Mouse (Mus musculus) MN1 (cell line): ENCODE data around the gene Adipor1.

Source experiments
- DNase-seq: peaks from one replicate; pipeline ENCODE4 v3.0.0-alpha.2; 2016; ENCODE audit warnings: low spot score

The Adipor1 gene

DNA sequence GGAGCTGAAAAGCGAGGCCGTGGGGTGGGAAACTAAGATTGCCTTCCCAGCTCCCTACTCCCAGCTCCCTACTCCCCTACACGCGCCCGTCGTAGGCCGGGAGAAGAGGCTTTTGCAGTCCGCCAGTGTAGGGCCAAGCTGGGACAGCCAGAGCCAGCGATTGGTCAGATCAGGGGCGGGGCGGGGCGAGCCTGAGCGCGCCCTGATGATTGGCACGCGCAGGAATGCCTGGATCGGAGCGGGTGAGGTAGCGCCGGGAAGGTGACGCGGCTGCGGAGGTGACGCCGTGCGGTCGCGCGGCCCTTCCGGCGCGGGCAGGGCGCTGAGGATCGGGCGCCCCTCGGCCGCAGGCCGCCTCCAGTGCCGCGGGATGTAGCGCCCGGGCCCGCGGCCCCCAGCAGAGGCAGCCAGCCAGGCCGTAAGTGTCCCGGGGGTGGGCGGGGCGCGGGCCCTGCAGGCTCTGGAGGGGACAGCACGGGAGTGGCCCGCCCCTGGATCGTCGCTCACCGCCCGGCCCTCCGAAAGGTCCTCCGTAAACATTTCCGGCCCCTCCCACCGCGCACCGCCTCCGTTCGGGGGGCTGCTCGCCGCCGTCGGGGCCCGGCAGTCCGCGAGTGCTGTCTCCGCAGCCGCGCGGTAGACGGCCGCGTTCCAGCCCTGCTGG lies at the start of gene Adipor1:
TSS of gene Adipor1 (plus strand) at position 211 of the 664 bp plus-strand sequence.
- peak; percentile 97 for DNase-seq

- no peak for DNase-seq
Measured at GRCm38 (mm10) chr1:134365491-134365890, 49.7 kb upstream of the Adipor1 start.

DNA sequence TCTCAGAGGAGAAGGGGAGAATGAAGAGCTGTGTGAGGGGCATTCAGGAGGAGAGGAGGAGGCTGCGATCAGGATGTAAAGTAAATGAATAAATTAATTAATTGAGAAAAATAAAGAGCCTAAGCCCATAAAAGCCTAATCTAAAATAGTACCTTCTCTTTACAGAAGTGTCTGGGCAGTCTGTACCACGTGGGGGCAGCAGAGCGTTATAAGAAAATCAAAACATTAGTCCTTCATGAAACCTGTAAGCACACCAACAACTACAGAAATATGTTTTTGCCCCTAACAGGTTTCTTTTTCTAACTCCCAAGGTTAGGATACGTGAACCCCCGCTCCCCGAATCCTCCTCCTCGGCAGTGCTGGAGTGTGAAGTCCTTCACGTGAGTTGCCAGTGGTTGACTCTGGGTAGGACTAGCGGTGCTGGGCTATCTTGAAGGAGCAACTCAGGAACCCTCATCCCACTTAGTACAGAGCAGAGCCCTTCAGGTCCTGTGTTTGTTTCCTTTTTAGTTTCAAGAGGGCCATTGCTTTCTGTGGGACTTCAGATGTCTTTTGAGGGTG lies 46.3 kb upstream of the Adipor1 start:
- peak; percentile 66 for DNase-seq

GRCm38 (mm10) chr1:134374124-134374523 lies 41.1 kb upstream of the Adipor1 start:
- DNase-seq = no peak

- peak; percentile 41 for DNase-seq
Measured at GRCm38 (mm10) chr1:134381051-134381450, 34.1 kb upstream of the Adipor1 start.

DNA sequence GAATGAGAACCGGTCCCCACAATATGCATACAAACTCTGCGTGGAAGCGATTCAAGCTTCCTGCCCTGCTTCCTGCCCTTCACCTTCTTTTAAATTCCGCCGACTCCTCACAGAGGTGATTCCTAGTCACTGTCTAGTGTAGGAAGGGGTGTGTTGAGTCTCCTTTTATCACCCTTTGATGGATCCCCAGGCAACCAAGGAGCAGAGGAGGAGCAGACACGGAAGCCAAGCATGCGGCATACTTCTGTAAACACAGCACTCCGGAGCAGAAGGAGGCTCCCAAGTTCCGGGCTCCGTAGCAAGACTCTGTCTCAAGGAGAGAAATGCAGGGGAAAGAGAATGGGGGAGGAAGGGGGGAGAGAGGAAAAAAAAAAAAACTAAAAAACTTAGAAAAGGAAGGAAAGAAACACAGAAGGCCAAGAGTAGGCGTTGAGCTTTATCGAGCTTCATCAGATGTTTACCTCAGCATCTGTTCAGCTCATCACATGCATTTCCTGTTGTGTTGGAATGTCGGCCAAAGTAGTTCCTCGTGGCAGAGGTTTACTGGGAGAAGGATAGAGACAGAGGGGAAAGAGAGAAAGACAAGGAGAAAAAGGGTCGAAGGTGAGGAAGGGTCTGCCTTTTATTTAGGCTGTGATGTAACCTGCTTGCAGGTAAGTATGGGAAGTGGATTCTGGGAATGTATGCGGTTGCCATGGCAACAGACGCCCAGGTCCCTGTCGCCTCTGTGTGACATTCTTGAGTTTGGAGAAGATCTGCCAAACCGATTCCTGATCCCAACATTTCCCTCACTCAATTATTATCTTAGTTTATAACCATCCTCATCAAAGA lies 33.2 kb upstream of the Adipor1 start:
- peak; percentile 27 for DNase-seq

- DNase-seq = no peak
Measured at GRCm38 (mm10) chr1:134384581-134384980, 30.6 kb upstream of the Adipor1 start.

DNA sequence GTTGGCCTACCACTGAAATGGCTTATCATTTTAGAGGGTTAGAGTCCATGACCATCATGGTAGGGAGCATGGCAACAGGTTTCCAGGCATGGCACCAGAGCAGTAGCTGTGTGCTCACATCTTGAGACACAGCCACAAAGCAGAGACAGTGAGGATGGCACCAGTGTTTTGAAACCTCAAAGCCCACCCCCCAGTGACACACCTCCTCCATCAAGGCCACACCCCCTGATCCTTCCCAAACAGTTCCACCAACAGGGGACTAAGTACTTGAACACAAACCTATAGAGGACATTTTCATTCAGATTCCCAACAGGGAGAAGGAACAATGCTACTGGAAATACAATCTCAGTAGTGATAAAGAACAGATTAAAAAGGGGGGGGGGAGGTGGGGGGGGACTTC lies 30.0 kb upstream of the Adipor1 start:
- no peak for DNase-seq

DNA sequence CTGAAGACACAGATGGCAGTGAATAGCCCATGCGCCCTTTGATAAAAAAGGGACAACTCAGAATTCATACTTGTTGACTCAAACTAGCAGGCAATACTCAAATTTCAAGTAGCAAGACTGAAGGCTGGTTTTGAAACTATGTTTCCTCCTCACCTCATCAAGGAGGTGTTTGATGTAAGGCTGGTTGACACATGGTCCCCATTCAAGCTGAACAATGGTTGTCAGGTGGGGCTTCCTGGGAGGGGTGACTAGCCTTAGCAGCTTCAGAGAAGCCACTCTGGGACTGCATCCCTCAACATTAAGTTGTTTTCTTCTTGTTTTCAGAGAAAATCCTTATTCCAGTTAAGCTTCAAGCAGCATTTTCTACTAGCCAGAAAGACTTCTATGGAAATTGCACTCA lies 29.5 kb upstream of the Adipor1 start, which contains the start of gene 4933406M09Rik:
TSS of gene 4933406M09Rik (plus strand) at position 275 of the 400 bp plus-strand sequence.
- DNase-seq = no peak

DNA sequence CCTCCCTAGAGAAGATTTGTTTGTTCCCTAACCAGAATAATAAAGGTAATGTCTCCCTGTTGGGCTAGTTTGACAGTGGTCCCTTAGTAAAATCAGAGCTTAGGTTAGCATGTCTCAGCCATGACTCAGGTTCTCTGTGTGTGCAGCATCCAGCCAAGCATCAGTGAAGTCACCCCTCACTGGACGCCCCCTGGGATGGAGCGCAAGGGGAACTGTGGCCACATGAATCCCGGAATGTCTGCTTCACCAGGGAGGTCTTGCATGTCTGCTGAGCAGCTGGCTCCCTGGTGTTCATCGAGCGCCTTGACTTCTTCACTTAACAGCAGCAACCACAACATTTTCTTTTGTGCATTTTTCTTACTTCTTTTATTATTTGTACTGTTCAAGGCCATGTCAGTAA lies 21.4 kb upstream of the Adipor1 start:
- DNase-seq = no peak

DNA sequence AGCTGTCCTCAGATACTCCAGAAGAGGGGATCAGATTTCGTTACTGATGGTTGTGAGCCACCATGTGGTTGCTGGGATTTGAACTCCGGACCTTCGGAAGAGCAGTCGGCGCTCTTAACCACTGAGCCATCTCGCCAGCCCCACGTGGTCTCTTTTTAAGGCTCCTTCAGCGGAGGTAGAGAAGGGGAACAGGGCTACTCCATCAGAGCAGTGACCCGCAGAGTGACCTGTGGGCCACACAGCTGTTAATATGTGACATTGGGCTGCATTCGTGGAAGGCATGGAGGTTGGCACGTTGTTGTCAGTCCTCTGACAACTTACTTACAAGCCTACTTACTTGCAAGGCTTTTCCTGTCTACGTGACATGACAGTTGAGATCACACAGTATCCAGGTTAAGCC lies 17.0 kb upstream of the Adipor1 start:
- DNase-seq = no peak

GRCm38 (mm10) chr1:134399735-134400134 lies 15.4 kb upstream of the Adipor1 start:
- DNase-seq = peak; percentile 33

- peak; percentile 82 for DNase-seq
Measured at GRCm38 (mm10) chr1:134405509-134406413, 9.4 kb upstream of the Adipor1 start, which contains the start of gene Cyb5r1. Gene Cyb5r1, plus strand, starts transcription at chr1:134405559.

DNA sequence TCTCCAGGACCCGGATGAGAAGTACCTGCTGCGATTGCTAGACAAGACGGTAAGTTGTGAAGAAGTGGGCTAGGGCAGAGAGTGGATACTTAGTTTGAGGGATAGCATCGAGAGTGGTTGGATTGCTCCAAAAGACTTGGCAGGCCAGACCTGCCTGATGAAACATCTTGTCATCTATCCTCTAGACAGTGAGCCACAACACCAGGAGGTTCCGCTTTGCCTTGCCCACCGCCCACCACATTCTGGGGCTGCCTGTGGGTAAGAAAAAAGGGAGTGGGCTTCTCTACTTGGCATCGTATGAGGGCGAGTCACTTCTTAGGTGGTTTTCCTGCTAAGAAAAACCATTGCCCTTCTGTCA lies 8.8 kb upstream of the Adipor1 start:
- DNase-seq = peak; percentile 62

- peak; percentile 18 for DNase-seq
Measured at GRCm38 (mm10) chr1:134408080-134408479, 7.1 kb upstream of the Adipor1 start.

DNA sequence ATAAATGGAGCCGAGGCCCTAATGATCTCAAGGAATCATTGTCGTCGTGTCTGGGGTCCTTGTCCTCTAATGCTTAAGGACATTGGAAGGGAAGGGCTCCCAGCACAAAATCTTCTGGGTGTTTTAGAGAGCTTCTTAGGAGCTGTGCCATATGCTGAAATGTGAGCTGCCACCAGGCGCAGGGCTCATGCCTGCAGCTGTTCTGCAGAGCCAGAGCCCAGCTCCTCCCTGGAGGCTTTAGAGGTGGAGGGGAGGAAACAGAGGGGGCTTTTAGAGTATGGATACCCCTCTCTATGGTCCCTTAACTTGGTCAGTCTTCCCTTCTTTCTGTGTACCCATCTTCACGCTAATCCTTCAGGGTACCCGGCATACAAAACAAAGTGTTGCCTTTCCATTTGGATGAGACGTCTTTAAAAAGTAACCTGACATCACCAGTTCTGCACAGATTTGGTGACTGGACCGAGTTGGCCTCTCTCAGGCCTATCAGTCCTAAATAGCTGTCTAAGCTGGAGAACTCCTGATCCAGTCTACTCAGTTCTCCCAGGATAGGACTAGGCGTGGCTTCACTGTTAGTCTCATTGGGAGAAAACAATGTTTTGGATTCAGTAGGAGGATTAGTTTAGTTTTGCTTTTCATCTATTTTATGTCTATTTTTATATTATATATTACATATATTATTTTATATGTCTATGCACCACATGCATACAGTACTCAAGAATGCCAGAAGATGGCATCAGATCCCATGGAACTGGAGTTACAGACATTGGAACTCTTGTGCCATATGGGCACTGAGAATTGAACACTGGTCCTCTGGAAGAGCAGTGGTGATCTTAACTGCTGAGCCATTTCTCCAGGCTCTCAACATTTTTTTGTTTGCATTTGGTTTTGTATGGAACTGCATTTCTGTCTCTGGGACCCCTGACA lies 3.2 kb upstream of the Adipor1 start:
- DNase-seq = no peak

- DNase-seq = no peak
Measured at GRCm38 (mm10) chr1:134414038-134414437, 1.1 kb upstream of the Adipor1 start.

DNA sequence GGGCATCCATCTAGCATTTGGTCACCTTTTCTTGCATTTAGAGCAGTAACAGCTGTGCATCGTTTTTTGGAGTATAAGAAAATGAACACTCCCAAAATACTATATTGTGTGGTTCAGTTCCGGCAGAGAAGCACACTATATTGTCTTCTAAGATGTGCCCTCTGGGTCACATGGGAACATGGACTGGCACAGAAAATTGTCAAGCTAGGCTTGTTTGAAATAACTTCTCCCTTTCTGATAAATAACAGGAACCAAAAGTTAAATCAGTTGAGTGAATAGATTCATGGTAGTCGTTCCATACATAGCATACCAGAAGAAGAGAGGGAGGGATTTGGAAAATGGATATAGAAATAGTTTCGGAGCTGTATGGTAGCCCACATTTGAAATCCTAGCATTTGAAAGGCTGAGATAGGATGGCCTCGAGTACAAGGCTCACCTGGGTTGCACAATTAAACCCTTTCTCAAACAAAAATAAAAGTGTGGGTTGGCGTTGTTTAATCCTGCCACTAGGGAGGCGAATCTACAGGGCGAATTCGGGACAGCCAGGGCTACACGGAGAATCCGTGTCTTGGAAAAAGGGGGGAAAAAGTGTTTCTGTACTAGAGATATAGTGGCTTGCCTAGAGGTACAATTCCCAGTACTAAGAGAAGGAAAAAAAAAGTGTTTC lies 544 bp upstream of the Adipor1 start:
- DNase-seq = no peak

DNA sequence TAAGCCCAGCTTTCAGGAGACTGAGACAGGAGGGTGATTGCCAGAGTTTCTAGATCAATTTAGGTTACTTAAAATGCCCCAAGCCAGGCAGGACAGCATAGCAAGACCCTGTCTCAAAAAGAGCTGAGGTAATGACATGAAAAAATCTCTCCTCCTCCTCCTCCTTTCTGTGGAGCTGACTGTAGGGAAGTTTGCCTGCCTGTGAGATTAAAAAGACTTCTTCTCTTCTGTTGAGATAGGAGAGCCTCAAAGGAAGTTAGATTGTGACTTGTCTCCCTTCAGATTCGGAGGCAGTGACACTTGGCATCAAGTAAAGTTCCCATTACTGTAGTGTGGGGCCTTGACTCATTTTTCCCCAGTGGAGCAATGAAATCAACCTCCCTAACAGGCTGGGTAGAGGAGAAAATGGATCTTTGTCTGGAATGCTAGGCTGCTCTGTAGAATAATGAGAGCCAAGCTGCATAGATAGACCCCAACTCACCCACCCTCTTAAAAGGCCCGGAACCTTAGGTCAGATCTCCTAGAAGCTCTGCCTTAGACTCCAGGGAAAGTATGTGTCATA lies 3.3 kb downstream of the Adipor1 start:
- DNase-seq = no peak

- DNase-seq = no peak
Measured at GRCm38 (mm10) chr1:134419176-134419575, 4.0 kb downstream of the Adipor1 start.
